Mouse (Mus musculus) retina, postnatal 1 day (tissue): ENCODE results near the gene Gm8897.
"Not testable (repeated sequence)": the region's sequence is repeated elsewhere in the genome, so short reads cannot be mapped to it uniquely, and the experiment has no call there.

Source experiments
- DNase-seq: peaks from one replicate; pipeline ENCODE4 v3.0.0-alpha.2; 2012

Gm8897 gene

DNA sequence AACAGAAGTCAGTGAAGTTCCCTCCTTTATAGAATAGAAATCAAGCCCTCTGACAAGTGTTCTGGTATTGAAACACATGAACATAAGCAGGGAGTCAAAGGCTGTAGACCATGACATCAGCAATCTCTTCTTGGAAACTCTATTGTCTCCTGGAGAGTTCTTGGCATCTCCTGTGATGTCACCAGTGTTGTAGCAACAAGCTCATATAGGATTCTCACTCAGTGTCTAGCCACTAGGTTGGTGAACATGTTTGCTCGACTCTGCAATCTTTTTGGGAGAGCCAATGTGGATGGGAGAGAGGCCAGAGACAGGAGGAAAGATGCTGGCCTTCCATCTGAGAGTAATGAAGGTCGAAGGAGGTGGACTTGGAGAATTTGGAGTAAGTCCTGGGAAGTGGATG lies at the start of gene Gm8897:
Gm8897 (plus strand) TSS at position 301 of the 400 bp plus-strand sequence.
- not testable (repeated sequence) for DNase-seq

DNA sequence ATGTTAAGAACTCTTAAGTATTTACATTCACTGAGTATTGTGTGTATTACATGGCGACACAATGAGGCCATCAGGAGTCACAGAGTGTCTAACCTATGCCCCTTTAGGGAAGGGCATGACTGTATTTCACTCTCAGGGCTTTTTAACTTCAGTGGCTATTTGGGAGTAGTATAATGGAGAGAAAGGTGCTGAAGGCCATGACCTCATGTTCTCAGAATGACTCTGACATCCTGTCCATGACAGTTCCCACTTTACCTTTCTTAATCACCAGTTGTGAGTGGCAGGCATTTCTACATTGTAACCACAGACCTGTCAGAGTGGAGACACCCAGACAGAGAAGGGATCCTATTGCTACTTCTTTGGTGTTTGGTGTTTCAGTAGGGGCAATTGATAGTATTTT lies 473 bp downstream of the Gm8897 start:
- DNase-seq, result not testable (repeated sequence)
